Mouse (Mus musculus): Measurements from ENCODE around the gene Gm5936.
"Not testable (repeated sequence)": the region's sequence is repeated elsewhere in the genome, so short reads cannot be mapped to it uniquely, and the experiment has no call there.

GRCm38 (mm10) chrX:74880123-74880522 lies 43.1 kb downstream of the Gm5936 start:
- TF ChIP-seq POLR2A (IDR thresholded peaks at IDR 0.05; ENCODE audit: extremely low read depth, insufficient read depth, low read length); CTCF (IDR thresholded peaks at IDR 0.05; ENCODE audit: low read depth, low read length): not testable (repeated sequence)
